Mouse (Mus musculus): ENCODE results near the gene Zfp36.

DNA sequence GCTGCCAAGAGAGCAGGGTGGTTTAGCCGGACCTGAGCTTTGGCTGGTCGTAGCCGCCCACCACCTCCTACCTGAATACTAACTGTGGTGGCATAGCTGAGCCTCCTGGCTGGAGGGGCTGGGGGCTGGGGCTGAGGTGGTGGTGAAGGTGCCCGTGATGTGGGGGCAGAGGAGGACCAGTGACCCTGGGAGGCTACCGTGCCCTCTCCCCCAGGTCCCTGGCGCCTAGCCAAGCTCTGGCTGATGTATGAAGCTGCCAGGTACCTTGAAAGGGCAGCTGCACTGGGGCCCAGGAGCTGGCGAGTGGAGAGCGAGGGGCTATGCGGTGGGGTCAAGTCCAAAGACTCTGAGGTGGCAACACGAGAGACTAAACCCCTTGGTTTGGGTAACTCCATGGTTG, 20.2 kb downstream of the Zfp36 start:
- TF ChIP-seq CTCF (IDR thresholded peaks at IDR 0.05; ENCODE audit: low read depth) (no peak), EP300 (optimal IDR thresholded peaks at IDR 0.05) (no peak)
